Mouse (Mus musculus) lung, embryonic 16.5 days (tissue): ENCODE data around the gene Lef1. TPM values are rescaled to one million over a fixed set of nuclear protein-coding genes. Genes with fewer than 3 reads are reported as not detected.

Source experiments
- ATAC-seq: fragments of 200-750 bp; cut with Nextera tagmentation; 2 replicates; pipeline ENCODE4 v1.8.0; 2017; ENCODE audit warnings: low read depth, mild to moderate bottlenecking, moderate library complexity
- H3K27ac ChIP-seq: fragments of 300-500 bp; sonication (generic); 2 replicates; pipeline ENCODE4 v1.5.1; 2014; ENCODE audit warnings: mild to moderate bottlenecking, control low read depth, low read length
- H3K27me3 ChIP-seq: fragments of 300-500 bp; sonication (generic); 2 replicates; pipeline ENCODE4 v1.6.1; 2014; ENCODE audit warnings: low read depth, low read length, mixed read lengths; ENCODE audit not compliant: control insufficient read depth, insufficient read depth
- H3K36me3 ChIP-seq: fragments of 300-500 bp; sonication (generic); 2 replicates; pipeline ENCODE4 v1.6.1; 2014; ENCODE audit warnings: low read length; ENCODE audit not compliant: control insufficient read depth, insufficient read depth
- H3K4me1 ChIP-seq: fragments of 300-500 bp; sonication (generic); replicated peaks from 2 replicates; pipeline ENCODE4 v1.6.1; 2014; ENCODE audit warnings: low read length, mixed read lengths; ENCODE audit not compliant: control insufficient read depth, insufficient read depth
- H3K4me2 ChIP-seq: fragments of 300-500 bp; sonication (generic); 2 replicates; pipeline ENCODE4 v1.6.1; 2014; ENCODE audit warnings: low read depth, low read length, control low read depth
- H3K4me3 ChIP-seq: fragments of 300-500 bp; sonication (generic); 2 replicates; pipeline ENCODE4 v1.5.1; 2014; ENCODE audit warnings: mild to moderate bottlenecking, low read length, control low read depth
- H3K9ac ChIP-seq: fragments of 300-500 bp; sonication (generic); 2 replicates; pipeline ENCODE4 v1.6.1; 2014; ENCODE audit warnings: low read length, control low read depth
- H3K9me3 ChIP-seq: fragments of 300-500 bp; sonication (generic); 2 replicates; pipeline ENCODE4 v1.6.1; 2016; ENCODE audit warnings: low read length; ENCODE audit not compliant: control insufficient read depth
- WGBS: fragments of 180-500 bp; shearing (Covaris S2); extraction: QIAGEN DNeasy Blood & Tissue Kit; methylation state at CpG from one replicate; pipeline ENCODE4 v1.1.7; 2014; 5-methylcytosine and 5-hydroxymethylcytosine counted together
- polyA plus RNA-seq: library from polyadenylated mRNA; unstranded; fragments of >200 nt; fragmentation: Nextera tagmentation; extraction: Ambion mirVana; gene quantifications from 2 replicates; pipeline ENCODE4 v1.2.1, GENCODE M21; 2015

Gene Lef1
- polyA plus RNA-seq, 1 experiment from 2014 or later, result 18.1 TPM

GRCm38 (mm10) chr3:131112573-131112955 is 2.3 kb downstream of the Lef1 start:
- Histone ChIP-seq H3K4me1 (peaks cover 21% of the 10 kb centered on the region), H3K9me3 (no peaks in the 10 kb centered on the region), H3K36me3 (no peaks in the 10 kb centered on the region), H3K27me3 (peaks cover 24% of the 10 kb centered on the region), H3K27ac (no peak overlapping the region), H3K9ac (peak overlapping the region; percentile 75), H3K4me2 (peak overlapping the region; percentile 98), H3K4me3 (peak overlapping the region; percentile 67)
- under 1% methylated on average over 7 of the region's 7 CpGs for WGBS
- ATAC-seq, result no peak

DNA sequence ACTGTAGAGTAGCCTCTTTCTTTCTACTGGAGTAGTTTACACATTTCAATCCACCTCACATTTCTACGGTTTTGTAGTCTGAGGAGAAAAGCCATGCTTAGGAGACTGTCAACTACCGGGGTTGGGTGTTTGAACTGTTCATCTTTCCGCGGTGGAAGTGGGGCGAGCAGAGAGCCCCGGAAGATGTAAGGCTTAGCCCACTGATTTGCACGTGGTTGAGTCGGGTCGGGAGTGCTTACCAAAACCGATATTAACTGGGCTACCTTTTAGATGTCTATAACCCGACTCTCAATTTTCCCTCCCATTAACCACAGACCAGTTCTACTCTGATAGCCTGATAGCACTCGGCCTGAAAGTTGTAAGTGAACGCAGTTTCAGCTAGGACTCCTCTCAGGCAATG is 2.8 kb downstream of the Lef1 start:
- Histone ChIP-seq H3K27ac (no peak overlapping the region), H3K4me1 (peaks cover 19% of the 10 kb centered on the region), H3K9me3 (no peaks in the 10 kb centered on the region), H3K27me3 (peaks cover 20% of the 10 kb centered on the region), H3K9ac (peak overlapping the region; percentile 75), H3K4me2 (peak overlapping the region; percentile 98), H3K4me3 (peak overlapping the region; percentile 67), H3K36me3 (no peaks in the 10 kb centered on the region)
- no peak for ATAC-seq
- 12% methylated on average over 13 of the region's 13 CpGs for WGBS

GRCm38 (mm10) chr3:131116116-131116515 is 5.8 kb downstream of the Lef1 start:
- ATAC-seq, result no peak
- WGBS, result 92% methylated on average over 13 of the region's 13 CpGs
- Histone ChIP-seq H3K4me2 (no peak overlapping the region), H3K9me3 (no peaks in the 10 kb centered on the region), H3K36me3 (no peaks in the 10 kb centered on the region), H3K9ac (no peak overlapping the region), H3K4me1 (peaks cover 8% of the 10 kb centered on the region), H3K27ac (no peak overlapping the region), H3K4me3 (no peak overlapping the region), H3K27me3 (peaks cover 3% of the 10 kb centered on the region; the same call in 1 of the 2 replicates)

- no peaks in the 10 kb centered on the region for H3K27me3 ChIP-seq
- 89% methylated on average over 15 of the region's 15 CpGs for WGBS
Measured at GRCm38 (mm10) chr3:131117352-131117751, 7.1 kb downstream of the Lef1 start.

DNA sequence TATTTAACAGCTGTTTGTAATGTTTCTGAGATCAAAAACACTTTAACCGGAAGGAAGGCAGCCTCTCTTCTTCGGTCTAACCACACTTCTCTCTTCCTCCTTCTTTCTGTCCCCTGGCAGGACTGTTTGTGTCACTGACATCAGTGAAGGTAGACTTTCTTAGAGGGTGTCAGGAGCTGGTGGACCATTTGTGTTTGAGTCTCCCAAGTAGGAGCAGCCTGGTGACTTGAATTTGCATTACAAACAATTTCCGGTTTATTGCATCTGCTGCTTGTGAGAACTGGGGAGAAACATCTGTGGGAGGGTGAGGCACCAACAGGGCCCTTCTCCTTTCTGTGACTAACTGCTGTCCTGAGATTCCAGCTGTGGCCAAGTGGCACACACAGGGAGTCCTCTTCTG is 7.6 kb downstream of the Lef1 start:
- no peaks in the 10 kb centered on the region for H3K36me3 ChIP-seq
- H3K27ac ChIP-seq, result no peak overlapping the region
- H3K4me3 ChIP-seq, result no peak overlapping the region
- WGBS, result 51% methylated on average over 3 of the region's 3 CpGs
- H3K4me2 ChIP-seq, result no peak overlapping the region
- H3K9me3 ChIP-seq, result no peaks in the 10 kb centered on the region
- H3K4me1 ChIP-seq, result no peaks in the 10 kb centered on the region; the same call in 1 of the 2 replicates
- no peak for ATAC-seq
- H3K9ac ChIP-seq, result no peak overlapping the region
- H3K27me3 ChIP-seq, result no peaks in the 10 kb centered on the region

More at GRCm38 (mm10) chr3:131117352-131117751, 7.1 kb downstream of the Lef1 start:
- Histone ChIP-seq H3K4me1 (peaks cover 4% of the 10 kb centered on the region), H3K27ac (no peak overlapping the region), H3K4me3 (no peak overlapping the region), H3K9me3 (no peaks in the 10 kb centered on the region), H3K9ac (no peak overlapping the region), H3K4me2 (no peak overlapping the region), H3K36me3 (no peaks in the 10 kb centered on the region)
- ATAC-seq, result no peak

DNA sequence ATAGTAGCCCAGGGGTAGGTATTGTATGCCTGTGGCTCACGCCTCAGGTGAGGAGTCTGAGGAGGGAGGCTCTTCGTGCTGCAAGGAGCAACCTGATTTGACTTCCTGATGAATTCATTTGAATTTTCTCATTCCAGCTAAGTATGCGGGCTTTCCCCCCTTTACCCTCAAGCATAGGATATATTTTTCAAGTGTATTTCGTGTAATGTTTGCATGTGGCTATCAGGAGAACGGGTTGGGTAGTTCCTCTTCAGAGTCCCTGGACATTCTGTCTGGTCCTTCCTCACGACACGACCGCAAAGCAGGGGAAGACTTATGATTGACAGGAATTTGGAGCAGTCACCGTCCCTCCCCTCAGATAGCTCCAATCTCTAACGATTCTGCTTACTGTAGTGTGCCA is 9.2 kb downstream of the Lef1 start:
- WGBS, result 70% methylated on average over 10 of the region's 10 CpGs
- ATAC-seq, result no peak

DNA sequence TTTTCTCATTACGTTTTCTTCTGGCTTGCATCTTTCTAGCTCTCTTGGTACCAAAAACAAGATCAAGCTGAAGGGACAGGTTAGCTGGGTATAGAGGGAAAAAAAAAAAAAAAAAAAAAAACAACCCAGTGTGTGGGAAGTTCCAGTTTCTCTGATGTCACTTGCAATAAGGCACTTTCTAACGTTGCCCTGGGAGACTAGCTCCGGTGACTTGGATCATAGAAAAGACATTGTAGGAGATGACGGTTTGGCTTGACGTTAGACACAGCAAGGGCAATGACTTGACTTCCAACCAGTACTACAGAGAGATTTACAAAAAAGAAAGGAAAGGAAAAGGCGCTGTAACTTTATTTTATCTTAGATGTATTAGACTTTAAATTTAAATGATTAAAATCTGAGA is 13.2 kb downstream of the Lef1 start:
- no peak overlapping the region for H3K27ac ChIP-seq
- no peaks in the 10 kb centered on the region for H3K27me3 ChIP-seq
- no peak overlapping the region for H3K9ac ChIP-seq
- ATAC-seq, result no peak
- H3K9me3 ChIP-seq, result no peaks in the 10 kb centered on the region
- no peak overlapping the region for H3K4me3 ChIP-seq
- 91% methylated on average over 6 of the region's 6 CpGs for WGBS
- peaks cover 3% of the 10 kb centered on the region; the same call in 1 of the 2 replicates for H3K36me3 ChIP-seq
- H3K4me2 ChIP-seq, result no peak overlapping the region
- no peaks in the 10 kb centered on the region for H3K4me1 ChIP-seq

More for the DNA sequence above, 9.2 kb downstream of the Lef1 start:
- Histone ChIP-seq H3K4me2 (no peak overlapping the region), H3K4me1 (no peaks in the 10 kb centered on the region), H3K27me3 (no peaks in the 10 kb centered on the region), H3K9ac (no peak overlapping the region), H3K9me3 (no peaks in the 10 kb centered on the region), H3K4me3 (no peak overlapping the region), H3K36me3 (peaks cover 3% of the 10 kb centered on the region; the same call in 1 of the 2 replicates), H3K27ac (no peak overlapping the region)

DNA sequence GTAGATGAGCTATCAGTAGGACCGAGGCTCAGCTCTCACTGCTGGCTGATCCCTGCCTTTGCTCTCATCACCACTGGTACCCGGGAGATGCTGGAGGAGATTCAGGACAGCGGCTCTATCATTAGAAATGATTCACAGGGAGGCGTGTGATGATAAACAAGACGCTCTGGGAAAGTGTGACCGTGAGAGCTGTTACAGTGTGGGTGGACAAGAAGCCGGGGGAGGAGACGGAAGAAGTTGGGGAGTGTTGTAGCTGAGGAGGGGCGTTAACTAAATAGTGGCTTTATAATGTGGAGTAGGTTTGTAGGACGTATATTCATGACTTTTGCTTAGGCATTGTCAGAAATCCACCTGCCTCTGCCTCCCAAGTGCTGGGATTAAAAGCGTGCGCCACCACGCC is 15.6 kb downstream of the Lef1 start:
- H3K27me3 ChIP-seq, result no peaks in the 10 kb centered on the region
- no peaks in the 10 kb centered on the region for H3K4me1 ChIP-seq
- ATAC-seq, result no peak
- H3K27ac ChIP-seq, result no peak overlapping the region
- no peak overlapping the region for H3K4me2 ChIP-seq
- H3K36me3 ChIP-seq, result peaks cover 3% of the 10 kb centered on the region; the same call in 1 of the 2 replicates
- no peaks in the 10 kb centered on the region for H3K9me3 ChIP-seq
- 87% methylated on average over 13 of the region's 13 CpGs for WGBS
- no peak overlapping the region for H3K9ac ChIP-seq
- H3K4me3 ChIP-seq, result no peak overlapping the region

GRCm38 (mm10) chr3:131126438-131126837 is 16.2 kb downstream of the Lef1 start:
- H3K27ac ChIP-seq, result no peak overlapping the region
- H3K9ac ChIP-seq, result no peak overlapping the region
- H3K4me2 ChIP-seq, result no peak overlapping the region
- no peak for ATAC-seq
- H3K36me3 ChIP-seq, result peaks cover 3% of the 10 kb centered on the region; the same call in 1 of the 2 replicates
- no peaks in the 10 kb centered on the region for H3K9me3 ChIP-seq
- no peak overlapping the region for H3K4me3 ChIP-seq
- no peaks in the 10 kb centered on the region for H3K4me1 ChIP-seq
- WGBS, result 85% methylated on average over 4 of the region's 4 CpGs
- H3K27me3 ChIP-seq, result no peaks in the 10 kb centered on the region

- 65% methylated on average over 9 of the region's 9 CpGs for WGBS
- H3K36me3 ChIP-seq, result no peaks in the 10 kb centered on the region
Measured at GRCm38 (mm10) chr3:131134003-131134402, 23.7 kb downstream of the Lef1 start.

More at GRCm38 (mm10) chr3:131134003-131134402, 23.7 kb downstream of the Lef1 start:
- ATAC-seq, result no peak
- Histone ChIP-seq H3K4me2 (no peak overlapping the region), H3K9me3 (no peaks in the 10 kb centered on the region), H3K4me1 (peaks cover 10% of the 10 kb centered on the region; the same call in 1 of the 2 replicates), H3K9ac (no peak overlapping the region), H3K4me3 (no peak overlapping the region), H3K27me3 (no peaks in the 10 kb centered on the region), H3K27ac (no peak overlapping the region)
